Mouse (Mus musculus) neural tube, embryonic 11.5 days (tissue): ENCODE measurements around the gene Prkcd. TPM values are rescaled to one million over a fixed set of nuclear protein-coding genes. Genes with fewer than 3 reads are reported as not detected.

ENCODE experiments used
- ATAC-seq: fragments of 200-750 bp; cut with Nextera tagmentation; 2 replicates; pipeline ENCODE4 v1.8.0; 2017; ENCODE audit warnings: moderate number of reproducible peaks, mild to moderate bottlenecking, moderate TSS enrichment, moderate library complexity; ENCODE audit not compliant: insufficient read depth, low FRiP score, low TSS enrichment
- DNase-seq: peaks from one replicate; pipeline ENCODE4 v3.0.0-alpha.2; 2015; ENCODE audit warnings: low spot score
- H3K27ac ChIP-seq: fragments of 300-500 bp; sonication (generic); 2 replicates; pipeline ENCODE4 v1.5.1; 2014; ENCODE audit warnings: low read depth, mild to moderate bottlenecking, low read length
- H3K27me3 ChIP-seq: fragments of 300-500 bp; sonication (generic); 2 replicates; pipeline ENCODE4 v1.6.1; 2014; ENCODE audit warnings: mild to moderate bottlenecking, low read length, mixed read lengths; ENCODE audit not compliant: control insufficient read depth, insufficient read depth
- H3K36me3 ChIP-seq: fragments of 300-500 bp; sonication (generic); 2 replicates; pipeline ENCODE4 v1.6.1; 2014; ENCODE audit warnings: mild to moderate bottlenecking, low read length, moderate library complexity, mixed read lengths; ENCODE audit not compliant: control insufficient read depth, insufficient read depth
- H3K4me1 ChIP-seq: fragments of 300-500 bp; sonication (generic); 2 replicates; pipeline ENCODE4 v1.6.1; 2014; ENCODE audit warnings: low read length, mixed read lengths; ENCODE audit not compliant: control insufficient read depth, insufficient read depth
- H3K4me2 ChIP-seq: fragments of 300-500 bp; sonication (generic); 2 replicates; pipeline ENCODE4 v1.6.1; 2014; ENCODE audit warnings: low read depth, mild to moderate bottlenecking, moderate library complexity
- H3K4me3 ChIP-seq: fragments of 300-500 bp; sonication (generic); 2 replicates; pipeline ENCODE4 v1.5.1; 2014; ENCODE audit warnings: low read depth, low read length
- H3K9ac ChIP-seq: fragments of 300-500 bp; sonication (generic); 2 replicates; pipeline ENCODE4 v1.6.1; 2014; ENCODE audit warnings: mild to moderate bottlenecking, low read length
- H3K9me3 ChIP-seq: fragments of 300-500 bp; sonication (generic); 2 replicates; pipeline ENCODE4 v1.6.1; 2016; ENCODE audit warnings: low read length; ENCODE audit not compliant: control insufficient read depth
- WGBS: fragments of 180-500 bp; shearing (Covaris S2); extraction: QIAGEN DNeasy Blood & Tissue Kit; methylation state at CpG from one replicate; pipeline ENCODE4 v1.1.7; 2014; 5-methylcytosine and 5-hydroxymethylcytosine counted together
- polyA plus RNA-seq: library from polyadenylated mRNA; unstranded; fragments of >200 nt; fragmentation: Nextera tagmentation; extraction: Ambion mirVana; gene quantifications from 2 replicates; pipeline ENCODE4 v1.2.1, GENCODE M21; 2014

Gene Prkcd
- polyA plus RNA-seq, 1 experiment from 2014 or later = 36.4 TPM

- 79% methylated on average over 2 of the region's 2 CpGs for WGBS
- peaks cover 29% of the 10 kb centered on the region for H3K36me3 ChIP-seq
Observed at GRCm38 (mm10) chr14:30564451-30564850, 61.6 kb downstream of the Prkcd start.

GRCm38 (mm10) chr14:30562343-30562742, 63.7 kb downstream of the Prkcd start:
- Histone ChIP-seq H3K27ac (no peak overlapping the region), H3K9ac (no peak overlapping the region), H3K4me3 (no peak overlapping the region), H3K36me3 (peaks cover 19% of the 10 kb centered on the region), H3K4me1 (no peaks in the 10 kb centered on the region), H3K27me3 (no peaks in the 10 kb centered on the region), H3K4me2 (no peak overlapping the region), H3K9me3 (no peaks in the 10 kb centered on the region)
- ATAC-seq (no peak), DNase-seq (no peak)

More at GRCm38 (mm10) chr14:30564451-30564850, 61.6 kb downstream of the Prkcd start:
- no peak for DNase-seq
- no peaks in the 10 kb centered on the region for H3K9me3 ChIP-seq
- no peak overlapping the region for H3K4me2 ChIP-seq
- H3K27me3 ChIP-seq = no peaks in the 10 kb centered on the region
- H3K4me3 ChIP-seq = no peak overlapping the region
- no peak for ATAC-seq
- no peaks in the 10 kb centered on the region for H3K4me1 ChIP-seq
- no peak overlapping the region for H3K9ac ChIP-seq
- H3K27ac ChIP-seq = no peak overlapping the region

- H3K4me3 ChIP-seq = no peak overlapping the region
- H3K9me3 ChIP-seq = no peaks in the 10 kb centered on the region
- no peak overlapping the region for H3K9ac ChIP-seq
- no peak overlapping the region for H3K4me2 ChIP-seq
- no peak overlapping the region for H3K27ac ChIP-seq
- DNase-seq (no peak), ATAC-seq (no peak)
- no peaks in the 10 kb centered on the region for H3K4me1 ChIP-seq
- 91% methylated on average over 14 of the region's 14 CpGs for WGBS
- H3K27me3 ChIP-seq = no peaks in the 10 kb centered on the region
- H3K36me3 ChIP-seq = peaks cover 16% of the 10 kb centered on the region
Observed at GRCm38 (mm10) chr14:30561470-30562187, 64.4 kb downstream of the Prkcd start.

- Histone ChIP-seq H3K9ac (no peak overlapping the region), H3K4me1 (no peaks in the 10 kb centered on the region), H3K27ac (no peak overlapping the region), H3K36me3 (peaks cover 16% of the 10 kb centered on the region), H3K27me3 (no peaks in the 10 kb centered on the region), H3K4me3 (no peak overlapping the region), H3K9me3 (no peaks in the 10 kb centered on the region), H3K4me2 (no peak overlapping the region)
- ATAC-seq (no peak), DNase-seq (no peak)
- WGBS = 93% methylated on average over 13 of the region's 13 CpGs
Observed at GRCm38 (mm10) chr14:30560803-30561389, 65.1 kb downstream of the Prkcd start.

- Histone ChIP-seq H3K4me1 (no peaks in the 10 kb centered on the region), H3K27ac (no peak overlapping the region), H3K27me3 (no peaks in the 10 kb centered on the region), H3K9ac (no peak overlapping the region), H3K4me2 (no peak overlapping the region), H3K4me3 (no peak overlapping the region), H3K36me3 (peaks cover 6% of the 10 kb centered on the region; the same call in 1 of the 2 replicates), H3K9me3 (no peaks in the 10 kb centered on the region)
- WGBS = 90% methylated on average over 17 of the region's 17 CpGs
- DNase-seq = no peak
- no peak for ATAC-seq
Observed at GRCm38 (mm10) chr14:30559321-30559850, 66.6 kb downstream of the Prkcd start.

GRCm38 (mm10) chr14:30557730-30558129, 68.3 kb downstream of the Prkcd start:
- H3K9ac ChIP-seq = no peak overlapping the region
- no peaks in the 10 kb centered on the region for H3K9me3 ChIP-seq
- no peak overlapping the region for H3K4me2 ChIP-seq
- no peak for ATAC-seq
- no peak for DNase-seq
- H3K27me3 ChIP-seq = no peaks in the 10 kb centered on the region
- no peak overlapping the region for H3K27ac ChIP-seq
- H3K36me3 ChIP-seq = peaks cover 6% of the 10 kb centered on the region
- 86% methylated on average over 9 of the region's 9 CpGs for WGBS
- H3K4me1 ChIP-seq = no peaks in the 10 kb centered on the region
- H3K4me3 ChIP-seq = no peak overlapping the region

GRCm38 (mm10) chr14:30556651-30557050, 69.4 kb downstream of the Prkcd start:
- peaks cover 6% of the 10 kb centered on the region for H3K36me3 ChIP-seq

GRCm38 (mm10) chr14:30553185-30553584, 72.8 kb downstream of the Prkcd start:
- Histone ChIP-seq H3K27me3 (no peaks in the 10 kb centered on the region), H3K9me3 (no peaks in the 10 kb centered on the region), H3K27ac (no peak overlapping the region), H3K4me3 (no peak overlapping the region), H3K4me1 (peaks cover 26% of the 10 kb centered on the region), H3K4me2 (no peak overlapping the region), H3K9ac (no peak overlapping the region), H3K36me3 (no peaks in the 10 kb centered on the region; the same call in 1 of the 2 replicates)
- DNase-seq = no peak
- ATAC-seq = no peak
- 94% methylated on average over 4 of the region's 4 CpGs for WGBS

More at GRCm38 (mm10) chr14:30556651-30557050, 69.4 kb downstream of the Prkcd start:
- no peaks in the 10 kb centered on the region for H3K9me3 ChIP-seq
- no peak overlapping the region for H3K27ac ChIP-seq
- no peaks in the 10 kb centered on the region for H3K27me3 ChIP-seq
- WGBS = 96% methylated on average over 2 of the region's 2 CpGs
- DNase-seq (no peak), ATAC-seq (no peak)
- H3K4me2 ChIP-seq = no peak overlapping the region
- no peak overlapping the region for H3K4me3 ChIP-seq
- H3K9ac ChIP-seq = no peak overlapping the region
- H3K4me1 ChIP-seq = peaks cover 2% of the 10 kb centered on the region; the same call in 1 of the 2 replicates

GRCm38 (mm10) chr14:30551981-30552380, 74.0 kb downstream of the Prkcd start:
- Histone ChIP-seq H3K27ac (no peak overlapping the region), H3K36me3 (no peaks in the 10 kb centered on the region; the same call in 1 of the 2 replicates), H3K9ac (no peak overlapping the region), H3K4me2 (no peak overlapping the region), H3K4me1 (peaks cover 29% of the 10 kb centered on the region), H3K27me3 (no peaks in the 10 kb centered on the region), H3K4me3 (no peak overlapping the region), H3K9me3 (no peaks in the 10 kb centered on the region)
- 97% methylated on average over 2 of the region's 2 CpGs for WGBS
- DNase-seq (no peak), ATAC-seq (no peak)
